Mouse (Mus musculus) kidney, adult 11 months (tissue): ENCODE results near the gene Ctdsp2.
A peak's percentile ranks its signal among the peaks of the same experiment; 100 is the strongest.

Experiments used
- DNase-seq: peaks from one replicate; pipeline ENCODE4 v3.0.0; 2022

Gene Ctdsp2

GRCm38 (mm10) chr10:126993621-126994020 is 15.1 kb downstream of the Ctdsp2 start:
- no peak for DNase-seq

GRCm38 (mm10) chr10:126997340-126998113 is 19.0 kb downstream of the Ctdsp2 start:
- DNase-seq = no peak

GRCm38 (mm10) chr10:127000529-127000928 is 22.0 kb downstream of the Ctdsp2 start, which contains the start of gene Avil:
Avil (plus strand) TSS chr10:127000709.
- DNase-seq = no peak

- no peak for DNase-seq
Measured at GRCm38 (mm10) chr10:127001297-127001696, 22.8 kb downstream of the Ctdsp2 start.

- DNase-seq = no peak
Measured at GRCm38 (mm10) chr10:127002056-127002455, 23.5 kb downstream of the Ctdsp2 start.

GRCm38 (mm10) chr10:127002765-127003164 is 24.2 kb downstream of the Ctdsp2 start:
- no peak for DNase-seq

GRCm38 (mm10) chr10:127003334-127003733 is 24.8 kb downstream of the Ctdsp2 start:
- DNase-seq = no peak

GRCm38 (mm10) chr10:127003806-127004205 is 25.3 kb downstream of the Ctdsp2 start:
- DNase-seq = no peak

GRCm38 (mm10) chr10:127016488-127016887 is 38.0 kb downstream of the Ctdsp2 start:
- peak; percentile 40 for DNase-seq

- no peak for DNase-seq
Measured at GRCm38 (mm10) chr10:127017071-127017470, 38.6 kb downstream of the Ctdsp2 start.

GRCm38 (mm10) chr10:127018422-127018821 is 39.9 kb downstream of the Ctdsp2 start:
- no peak for DNase-seq

GRCm38 (mm10) chr10:127030336-127031296 is 52.1 kb downstream of the Ctdsp2 start, which contains the start of gene Tsfm:
Tsfm (minus strand) TSS chr10:127030840.
- DNase-seq = peak; percentile 79

- DNase-seq = peak; percentile 88
Measured at GRCm38 (mm10) chr10:127033301-127033741, 54.8 kb downstream of the Ctdsp2 start.

- peak; percentile 84 for DNase-seq
Measured at GRCm38 (mm10) chr10:127036273-127036672, 57.8 kb downstream of the Ctdsp2 start.

GRCm38 (mm10) chr10:127037641-127038040 is 59.1 kb downstream of the Ctdsp2 start:
- peak; percentile 75 for DNase-seq

- DNase-seq = no peak
Measured at GRCm38 (mm10) chr10:127040569-127041214, 62.2 kb downstream of the Ctdsp2 start.

GRCm38 (mm10) chr10:127041274-127041766 is 62.8 kb downstream of the Ctdsp2 start, which contains the start of the genes Mettl1 and Eef1akmt3:
Mettl1 (plus strand) TSS chr10:127041414.
Eef1akmt3 (minus strand) TSS chr10:127041513.
- DNase-seq = no peak

- peak; percentile 85 for DNase-seq
Measured at GRCm38 (mm10) chr10:127041774-127042338, 63.3 kb downstream of the Ctdsp2 start.

- DNase-seq = no peak
Measured at GRCm38 (mm10) chr10:127042468-127043115, 64.1 kb downstream of the Ctdsp2 start.

- DNase-seq = peak; percentile 94
Measured at GRCm38 (mm10) chr10:127043187-127043586, 64.7 kb downstream of the Ctdsp2 start.

GRCm38 (mm10) chr10:127047954-127048353 is 69.4 kb downstream of the Ctdsp2 start, which contains the start of gene Cyp27b1:
Cyp27b1 (plus strand) TSS chr10:127048250.
- DNase-seq = no peak
